In genomic region chr7:124129019-124129418, GRCm38 (mm10) we compare ENCODE assay signal across 10 mouse cellular contexts.
A peak's percentile ranks its signal among the peaks of the same experiment; 100 is the strongest.
DNase-seq lines count a peak whose midpoint lies in the region; ATAC-seq and TF ChIP-seq lines count a peak whose summit lies in the region.
"Had no signal": no experiment of that assay in that cellular context is flagged by ENCODE, and none has a peak within 500 bp of the region (broad histone marks: within the 10 kb centered on the region; RNA-seq: fewer than 3 reads in every experiment).

No protein-coding gene starts in this region.

- no peak for TF ChIP-seq EP300 in heart, postnatal 0 days (IDR thresholded peaks at IDR 0.05; ENCODE audit: low read depth)

- no peak overlapping the region for H3K4me3 ChIP-seq in heart, postnatal 0 days (ENCODE audit: low read depth, low read length)
- no peak overlapping the region for H3K4me3 ChIP-seq in neural tube, embryonic 11.5 days (ENCODE audit: low read depth, low read length)
- H3K4me3 ChIP-seq: lung, embryonic 15.5 days; stomach, embryonic 15.5 days had no signal

- peak; percentile 25 for DNase-seq in heart, postnatal 0 days (ENCODE audit: low spot score)
- no peak for DNase-seq in heart, postnatal 25 days (ENCODE audit: low spot score)
- DNase-seq in 3134 (ENCODE audit: extremely low read depth, insufficient read length, low spot score) (peak; percentile 2), adipocyte (ENCODE audit: low spot score) (peak; percentile 7)
- DNase-seq in gonadal fat pad, adult 2 months (ENCODE audit: low read depth), result peak; percentile 1
- peak; percentile 43 for DNase-seq in neural tube, embryonic 11.5 days (ENCODE audit: low spot score)
- no peak for DNase-seq in thymus, postnatal 36 days
- DNase-seq in gastrocnemius, postnatal 25 days, result no peak

- no peak overlapping the region for H3K27ac ChIP-seq in heart, postnatal 0 days (ENCODE audit: low read depth)
- no peak overlapping the region for H3K27ac ChIP-seq in neural tube, embryonic 11.5 days (ENCODE audit: low read depth, low read length)
- H3K27ac ChIP-seq: lung, embryonic 15.5 days; stomach, embryonic 15.5 days had no signal

- peak; percentile 60 for TF ChIP-seq CTCF in heart, postnatal 0 days (IDR thresholded peaks at IDR 0.05; ENCODE audit: low read depth)

- intact Hi-C loops in heart, postnatal 25 days (cut with DNase I), result loop anchor here (5.0 kb wide), 2 partner anchors 653 to 1053 kb away; no protein-coding TSS in a partner anchor

- no peak for ATAC-seq in heart, postnatal 0 days (ENCODE audit: insufficient read depth, low read depth)
- ATAC-seq in neural tube, embryonic 11.5 days (ENCODE audit: insufficient read depth, low FRiP score, low TSS enrichment), result no peak

- H3K9me3 ChIP-seq in heart, postnatal 0 days (replicated peaks; ENCODE audit: control insufficient read depth, low read length), result no peaks in the 10 kb centered on the region
- H3K9me3 ChIP-seq in neural tube, embryonic 11.5 days (ENCODE audit: control insufficient read depth, low read length), result no peaks in the 10 kb centered on the region
- H3K9me3 ChIP-seq: lung, embryonic 15.5 days; stomach, embryonic 15.5 days had no signal

- H3K4me2 ChIP-seq in heart, postnatal 0 days (ENCODE audit: low read depth, low read length), result no peak overlapping the region
- H3K4me2 ChIP-seq in neural tube, embryonic 11.5 days (ENCODE audit: low read depth), result no peak overlapping the region
- H3K4me2 ChIP-seq: lung, embryonic 15.5 days; stomach, embryonic 15.5 days had no signal

- WGBS in heart, postnatal 0 days, result 1% methylated on average over 2 of the region's 2 CpGs
- WGBS in neural tube, embryonic 11.5 days, result 11% methylated on average over 2 of the region's 2 CpGs

- H3K36me3 ChIP-seq in heart, postnatal 0 days (replicated peaks; ENCODE audit: control insufficient read depth, insufficient read depth, low read length), result no peaks in the 10 kb centered on the region
- H3K36me3 ChIP-seq in neural tube, embryonic 11.5 days (ENCODE audit: control insufficient read depth, insufficient read depth, low read length), result no peaks in the 10 kb centered on the region
- H3K36me3 ChIP-seq: lung, embryonic 15.5 days; stomach, embryonic 15.5 days had no signal

- H3K27me3 ChIP-seq in heart, postnatal 0 days (ENCODE audit: control insufficient read depth, insufficient read depth, low read length), result no peaks in the 10 kb centered on the region
- no peaks in the 10 kb centered on the region for H3K27me3 ChIP-seq in neural tube, embryonic 11.5 days (ENCODE audit: control insufficient read depth, insufficient read depth, low read length)
- H3K27me3 ChIP-seq: lung, embryonic 15.5 days; stomach, embryonic 15.5 days had no signal

- H3K4me1 ChIP-seq in heart, postnatal 0 days (ENCODE audit: control insufficient read depth, insufficient read depth), result no peaks in the 10 kb centered on the region
- no peaks in the 10 kb centered on the region for H3K4me1 ChIP-seq in neural tube, embryonic 11.5 days (ENCODE audit: control insufficient read depth, insufficient read depth, low read length)
- H3K4me1 ChIP-seq: stomach, embryonic 15.5 days had no signal

- H3K9ac ChIP-seq in heart, postnatal 0 days (replicated peaks; ENCODE audit: low read depth, low read length), result no peak overlapping the region
- no peak overlapping the region for H3K9ac ChIP-seq in neural tube, embryonic 11.5 days (ENCODE audit: low read length)
- H3K9ac ChIP-seq: lung, embryonic 15.5 days; stomach, embryonic 15.5 days had no signal

Comparison
In these comparisons a context has a peak if more than half of its experiments do, and no peak if none do; other contexts are left out.
1. DNase-seq: peak in heart, postnatal 0 days (single experiment), 3134 (single experiment), adipocyte (single experiment), gonadal fat pad, adult 2 months (single experiment) and neural tube, embryonic 11.5 days (single experiment); none in heart, postnatal 25 days (single experiment), thymus, postnatal 36 days (0 of 2) and gastrocnemius, postnatal 25 days (single experiment).